Mouse (Mus musculus) lung, postnatal 0 days (tissue): ENCODE measurements around the gene Zfp771.

ENCODE experiments used
- CTCF ChIP-seq: IDR thresholded peaks from 2 replicates; pipeline ENCODE4 v1.5.1; 2016; ENCODE audit warnings: antibody characterized with exemption, mild to moderate bottlenecking
- EP300 ChIP-seq: IDR thresholded peaks from 2 replicates; pipeline ENCODE4 v1.6.1; 2016; ENCODE audit warnings: antibody characterized with exemption, mild to moderate bottlenecking, control low read depth

GRCm38 (mm10) chr7:127280092-127280491, 36.0 kb downstream of the Zfp771 start:
- TF ChIP-seq CTCF (no peak), EP300 (no peak)
